Mouse (Mus musculus) MEL (cell line): ENCODE results near the gene Il9r. TPM values are rescaled to one million over a fixed set of nuclear protein-coding genes. Genes with fewer than 3 reads are reported as not detected.

Source experiments
- DNase-seq: peaks from one replicate; pipeline ENCODE4 v3.0.0; 2011; ENCODE audit warnings: low read depth, low spot score
- H3K27ac ChIP-seq: 2 replicates; pipeline ENCODE4 v1.5.1; 2012; ENCODE audit warnings: low read depth, mild to moderate bottlenecking, control low read depth, low read length, moderate library complexity; ENCODE audit not compliant: control insufficient read depth
- H3K27me3 ChIP-seq, 2 experiments: fragments of 150-350 bp in 1 of 2; sonication (generic) in 1 of 2; 2 replicates each; pipeline ENCODE4 v1.6.1; 2012; ENCODE audit warnings: low read length in 2 of 2, mild to moderate bottlenecking in 2 of 2, improper control_type of control experiment in 1 of 2, moderate library complexity in 1 of 2; ENCODE audit not compliant: insufficient read depth in 2 of 2, control insufficient read depth in 1 of 2
- H3K36me3 ChIP-seq, 2 experiments: 2 replicates each; pipeline ENCODE4 v1.6.1; 2012 to 2014; ENCODE audit warnings: low read length in 2 of 2, improper control_type of control experiment in 1 of 2, inconsistent platforms in 1 of 2, mild to moderate bottlenecking in 1 of 2; ENCODE audit not compliant: insufficient read depth in 2 of 2, control insufficient read depth in 1 of 2
- H3K4me1 ChIP-seq, 2 experiments: fragments of 150-350 bp in 1 of 2; sonication (generic) in 1 of 2; 2 replicates each; pipeline ENCODE4 v1.6.1; 2012; ENCODE audit warnings: low read length in 2 of 2, improper control_type of control experiment in 1 of 2, mild to moderate bottlenecking in 1 of 2; ENCODE audit not compliant: insufficient read depth in 2 of 2, control insufficient read depth in 1 of 2
- H3K4me3 ChIP-seq, 2 experiments: fragments of 150-350 bp in 1 of 2; sonication (generic) in 1 of 2; 2 replicates each; pipeline ENCODE4 v1.5.1; 2012; ENCODE audit warnings: low read depth in 2 of 2, low read length in 2 of 2, mild to moderate bottlenecking in 2 of 2, moderate library complexity in 2 of 2, control low read depth in 1 of 2, improper control_type of control experiment in 1 of 2; ENCODE audit not compliant: control insufficient read depth in 1 of 2, insufficient read depth in 1 of 2
- H3K79me2 ChIP-seq: 2 replicates; pipeline ENCODE4 v1.6.1; 2012; ENCODE audit warnings: mild to moderate bottlenecking, low read length, moderate library complexity; ENCODE audit not compliant: control insufficient read depth, poor library complexity, insufficient read depth
- H3K9ac ChIP-seq: 2 replicates; pipeline ENCODE4 v1.6.1; 2012; ENCODE audit warnings: low read depth, mild to moderate bottlenecking, control low read depth, low read length, moderate library complexity; ENCODE audit not compliant: control insufficient read depth, poor library complexity, severe bottlenecking
- H3K9me3 ChIP-seq: fragments of 150-350 bp; sonication (generic); replicated peaks from 2 replicates; pipeline ENCODE4 v1.6.1; 2012; ENCODE audit warnings: mild to moderate bottlenecking, low read length, improper control_type of control experiment, moderate library complexity; ENCODE audit not compliant: insufficient read depth
- CHD1 ChIP-seq: IDR thresholded peaks from 2 replicates; pipeline ENCODE4 v1.6.1; 2012; ENCODE audit warnings: low read depth, mild to moderate bottlenecking, inconsistent platforms, low read length, improper control_type of control experiment
- CHD2 ChIP-seq: IDR thresholded peaks from 2 replicates; pipeline ENCODE4 v1.6.1; 2011; ENCODE audit warnings: low read length, improper control_type of control experiment
- CTCF ChIP-seq, 3 experiments: IDR thresholded peaks in 2 of 3; conservative IDR thresholded peaks in 1 of 3; 2 replicates each; pipeline ENCODE4 v1.5.1; 2011 to 2012; ENCODE audit warnings: low read length in 3 of 3, low read depth in 2 of 3, mild to moderate bottlenecking in 2 of 3, improper control_type of control experiment in 1 of 3, inconsistent platforms in 1 of 3, mixed read lengths in 1 of 3, moderate library complexity in 1 of 3; ENCODE audit not compliant: control insufficient read depth in 1 of 3, insufficient read depth in 1 of 3, poor library complexity in 1 of 3, severe bottlenecking in 1 of 3
- E2F4 ChIP-seq: IDR thresholded peaks from 2 replicates; pipeline ENCODE4 v1.6.1; 2011; ENCODE audit warnings: low read depth, low read length, improper control_type of control experiment, borderline replicate concordance
- ELF1 ChIP-seq: IDR thresholded peaks from 2 replicates; pipeline ENCODE4 v1.6.1; 2014; ENCODE audit warnings: low read depth, mild to moderate bottlenecking, inconsistent platforms, low read length, improper control_type of control experiment, moderate library complexity
- GABPA ChIP-seq: IDR thresholded peaks from 2 replicates; pipeline ENCODE4 v1.6.1; 2012; ENCODE audit warnings: low read depth, mild to moderate bottlenecking, inconsistent platforms, low read length, improper control_type of control experiment, moderate library complexity
- HCFC1 ChIP-seq: IDR thresholded peaks from 2 replicates; pipeline ENCODE4 v1.6.1; 2012; ENCODE audit warnings: low read depth, mild to moderate bottlenecking, inconsistent platforms, low read length, improper control_type of control experiment, moderate library complexity
- MAX ChIP-seq: IDR thresholded peaks from 2 replicates; pipeline ENCODE4 v1.6.1; 2011; ENCODE audit warnings: low read length, improper control_type of control experiment
- MAZ ChIP-seq: IDR thresholded peaks from 2 replicates; pipeline ENCODE4 v1.6.1; 2012; ENCODE audit warnings: low read depth, mild to moderate bottlenecking, inconsistent platforms, low read length, improper control_type of control experiment
- MEF2A ChIP-seq: IDR thresholded peaks from 2 replicates; pipeline ENCODE4 v1.6.1; 2014; ENCODE audit warnings: low read depth, mild to moderate bottlenecking, inconsistent platforms, low read length, improper control_type of control experiment; ENCODE audit not compliant: poor library complexity, insufficient replicate concordance, severe bottlenecking; ENCODE audit errors: extremely low read depth
- MXI1 ChIP-seq: IDR thresholded peaks from 2 replicates; pipeline ENCODE4 v1.6.1; 2011; ENCODE audit warnings: mild to moderate bottlenecking, low read depth, low read length, improper control_type of control experiment
- MYC ChIP-seq: IDR thresholded peaks from 2 replicates; pipeline ENCODE4 v1.6.1; 2011; ENCODE audit warnings: low read depth, mild to moderate bottlenecking, low read length, improper control_type of control experiment, moderate library complexity
- NELFE ChIP-seq: IDR thresholded peaks from 2 replicates; pipeline ENCODE4 v1.6.1; 2011; ENCODE audit warnings: low read depth, low read length, improper control_type of control experiment
- POLR2AphosphoS2 ChIP-seq: IDR thresholded peaks from 2 replicates; pipeline ENCODE4 v1.6.1; 2011; ENCODE audit warnings: low read length, improper control_type of control experiment
- POLR2AphosphoS5 ChIP-seq: IDR thresholded peaks from 2 replicates; pipeline ENCODE4 v1.6.1; 2012; ENCODE audit warnings: low read depth, borderline replicate concordance, mild to moderate bottlenecking, inconsistent platforms, low read length, moderate library complexity, mixed read lengths
- RAD21 ChIP-seq: IDR thresholded peaks from 2 replicates; pipeline ENCODE4 v1.6.1; 2011; ENCODE audit warnings: mild to moderate bottlenecking, low read depth, low read length, improper control_type of control experiment
- RCOR1 ChIP-seq: IDR thresholded peaks from 2 replicates; pipeline ENCODE4 v1.6.1; 2012; ENCODE audit warnings: low read depth, mild to moderate bottlenecking, inconsistent platforms, low read length, improper control_type of control experiment
- SMC3 ChIP-seq: IDR thresholded peaks from 2 replicates; pipeline ENCODE4 v1.6.1; 2011; ENCODE audit warnings: low read depth, low read length, improper control_type of control experiment
- TAL1 ChIP-seq: IDR thresholded peaks from 2 replicates; pipeline ENCODE4 v1.6.1; 2012; ENCODE audit warnings: mild to moderate bottlenecking, inconsistent platforms, low read length, moderate library complexity, mixed read lengths
- TBP ChIP-seq: IDR thresholded peaks from 2 replicates; pipeline ENCODE4 v1.8.0; 2011; ENCODE audit warnings: low read depth, low read length, improper control_type of control experiment
- TCF12 ChIP-seq: IDR thresholded peaks from 2 replicates; pipeline ENCODE4 v1.6.1; 2014; ENCODE audit warnings: low read depth, mild to moderate bottlenecking, inconsistent platforms, low read length, improper control_type of control experiment, moderate library complexity
- USF1 ChIP-seq: IDR thresholded peaks from 2 replicates; pipeline ENCODE4 v1.6.1; 2014; ENCODE audit warnings: low read depth, mild to moderate bottlenecking, inconsistent platforms, low read length, improper control_type of control experiment, moderate library complexity
- ZC3H11A ChIP-seq: IDR thresholded peaks from 2 replicates; pipeline ENCODE4 v1.6.1; 2012; ENCODE audit warnings: low read depth, mild to moderate bottlenecking, inconsistent platforms, low read length, improper control_type of control experiment
- ZKSCAN1 ChIP-seq: IDR thresholded peaks from 2 replicates; pipeline ENCODE4 v1.6.1; 2012; ENCODE audit warnings: low read depth, mild to moderate bottlenecking, inconsistent platforms, low read length, improper control_type of control experiment, moderate library complexity
- polyA plus RNA-seq, 2 experiments: library from polyadenylated mRNA; stranded (reverse) in 1 of 2; unstranded in 1 of 2; fragments of >175 nt in 1 of 2; fragments of >200 nt in 1 of 2; gene quantifications; 2 replicates each; pipeline versions ENCODE4 v1.2.1 to v1.2.4; 2012; ENCODE audit warnings: low replicate concordance in 2 of 2, low read depth in 1 of 2; ENCODE audit not compliant: insufficient read length in 2 of 2, insufficient read depth in 1 of 2, missing spikeins in 1 of 2
- total RNA-seq: library from RNA; depleted of rRNA; stranded (reverse); fragments of 300-350 nt; gene quantifications from 2 replicates; pipeline ENCODE4 v1.2.3, GENCODE M21; 2012

Gene Il9r
- total and polyA plus RNA-seq, 3 experiments, result 56.9 to 83.8 TPM; not detected in 1

- Histone ChIP-seq H3K9ac (no peak overlapping the region), H3K4me3 (no peak overlapping the region), H3K27me3 (peaks cover 5 to 8% of the 10 kb centered on the region in 2 experiments; a peak in 3 of 4 replicates), H3K79me2 (no peaks in the 10 kb centered on the region), H3K9me3 (no peaks in the 10 kb centered on the region), H3K27ac (no peak overlapping the region), H3K36me3 (no peaks in the 10 kb centered on the region), H3K4me1 (no peaks in the 10 kb centered on the region)
- TF ChIP-seq CHD1, result no peak
- no peak for TF ChIP-seq USF1
- TF ChIP-seq MXI1, result no peak
- no peak for TF ChIP-seq MEF2A
- no peak for TF ChIP-seq CHD2
- TF ChIP-seq ZC3H11A, result no peak
- no peak for TF ChIP-seq RAD21
- TF ChIP-seq CTCF (IDR thresholded peaks at IDR 0.05 in 2 of 3, conservative IDR thresholded peaks at IDR 0.05 in 1 of 3; ENCODE audit: control insufficient read depth in 1 of 3, insufficient read depth in 1 of 3, low read depth in 2 of 3, low read length in 3 of 3, poor library complexity in 1 of 3, severe bottlenecking in 1 of 3), result no peak
- TF ChIP-seq TAL1, result no peak
- TF ChIP-seq NELFE, result no peak
- no peak for TF ChIP-seq TBP
- no peak for DNase-seq
These were observed 46.9 kb downstream of the Il9r start for GRCm38 (mm10) chr11:32153216-32153615.

GRCm38 (mm10) chr11:32152814-32153213 is 47.3 kb downstream of the Il9r start:
- no peak overlapping the region for H3K27ac ChIP-seq
- no peak overlapping the region for H3K9ac ChIP-seq
- no peak overlapping the region for H3K4me3 ChIP-seq
- no peaks in the 10 kb centered on the region for H3K79me2 ChIP-seq
- H3K27me3 ChIP-seq, result peaks cover 6 to 8% of the 10 kb centered on the region in 2 experiments; a peak in 3 of 4 replicates
- no peaks in the 10 kb centered on the region for H3K36me3 ChIP-seq
- no peaks in the 10 kb centered on the region for H3K9me3 ChIP-seq
- H3K4me1 ChIP-seq, result no peaks in the 10 kb centered on the region
- DNase-seq, result peak; percentile 28
- TF ChIP-seq CTCF (IDR thresholded peaks at IDR 0.05 in 2 of 3, conservative IDR thresholded peaks at IDR 0.05 in 1 of 3; ENCODE audit: control insufficient read depth in 1 of 3, insufficient read depth in 1 of 3, low read depth in 2 of 3, low read length in 3 of 3, poor library complexity in 1 of 3, severe bottlenecking in 1 of 3), result peak in 2 of 3 experiments; percentile 29 to 42; a peak in 4 of 6 replicates
- TF ChIP-seq RAD21, result peak; percentile 26
- peak; percentile 50 for TF ChIP-seq SMC3
- TF ChIP-seq ZKSCAN1, result no peak
- TF ChIP-seq MAX, result no peak

DNA sequence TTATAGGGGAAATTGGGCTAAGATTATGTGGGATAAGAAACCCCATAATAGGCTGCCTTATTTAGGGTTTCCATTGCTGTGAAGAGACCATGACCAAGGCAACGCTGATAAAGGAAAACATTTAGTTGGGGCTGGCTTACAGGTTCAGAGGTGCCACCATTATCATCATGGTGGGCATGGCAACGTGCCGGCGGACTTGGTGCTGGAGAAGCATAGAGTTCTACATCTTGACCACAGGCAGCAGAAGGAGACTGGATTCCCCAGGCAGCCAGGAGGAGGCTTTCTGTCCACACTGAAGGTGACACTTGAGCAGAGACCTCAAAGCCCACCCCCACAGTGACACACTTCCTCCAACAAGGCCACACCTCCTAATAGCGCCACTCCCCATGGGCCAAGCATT is 48.8 kb downstream of the Il9r start:
- peaks cover 9 to 21% of the 10 kb centered on the region in 2 experiments; a peak in 3 of 4 replicates for H3K27me3 ChIP-seq
- H3K9ac ChIP-seq, result no peak overlapping the region
- H3K9me3 ChIP-seq, result no peaks in the 10 kb centered on the region
- no peaks in the 10 kb centered on the region for H3K79me2 ChIP-seq
- TF ChIP-seq POLR2AphosphoS2 (no peak), RCOR1 (no peak), MYC (no peak), MAX (no peak), TCF12 (no peak), E2F4 (no peak), ELF1 (no peak), HCFC1 (no peak), TAL1 (no peak), NELFE (no peak), MEF2A (no peak), MAZ (no peak), RAD21 (no peak), POLR2AphosphoS5 (no peak), GABPA (no peak), CHD2 (no peak), USF1 (no peak)
- no peaks in the 10 kb centered on the region for H3K4me1 ChIP-seq
- no peak overlapping the region for H3K27ac ChIP-seq
- H3K36me3 ChIP-seq, result no peaks in the 10 kb centered on the region
- no peak overlapping the region for H3K4me3 ChIP-seq
- no peak for DNase-seq
